Mouse (Mus musculus) gastrocnemius, postnatal 4 days (tissue): ENCODE results near the gene Paqr6. TPM values are rescaled to one million over a fixed set of nuclear protein-coding genes. Genes with fewer than 3 reads are reported as not detected.

Experiments used
- DNase-seq, 2 experiments: peaks; one replicate each; pipeline ENCODE4 v3.0.0; 2021 to 2022; ENCODE audit warnings: low spot score in 2 of 2, mixed read lengths in 2 of 2
- total RNA-seq, 2 experiments: library from RNA; stranded (reverse); gene quantifications; 2 replicates each; pipeline ENCODE4 v1.2.3; 2021

The Paqr6 gene
- total RNA-seq, 2 experiments from 2014 or later: 1.6 to 1.8 TPM

DNA sequence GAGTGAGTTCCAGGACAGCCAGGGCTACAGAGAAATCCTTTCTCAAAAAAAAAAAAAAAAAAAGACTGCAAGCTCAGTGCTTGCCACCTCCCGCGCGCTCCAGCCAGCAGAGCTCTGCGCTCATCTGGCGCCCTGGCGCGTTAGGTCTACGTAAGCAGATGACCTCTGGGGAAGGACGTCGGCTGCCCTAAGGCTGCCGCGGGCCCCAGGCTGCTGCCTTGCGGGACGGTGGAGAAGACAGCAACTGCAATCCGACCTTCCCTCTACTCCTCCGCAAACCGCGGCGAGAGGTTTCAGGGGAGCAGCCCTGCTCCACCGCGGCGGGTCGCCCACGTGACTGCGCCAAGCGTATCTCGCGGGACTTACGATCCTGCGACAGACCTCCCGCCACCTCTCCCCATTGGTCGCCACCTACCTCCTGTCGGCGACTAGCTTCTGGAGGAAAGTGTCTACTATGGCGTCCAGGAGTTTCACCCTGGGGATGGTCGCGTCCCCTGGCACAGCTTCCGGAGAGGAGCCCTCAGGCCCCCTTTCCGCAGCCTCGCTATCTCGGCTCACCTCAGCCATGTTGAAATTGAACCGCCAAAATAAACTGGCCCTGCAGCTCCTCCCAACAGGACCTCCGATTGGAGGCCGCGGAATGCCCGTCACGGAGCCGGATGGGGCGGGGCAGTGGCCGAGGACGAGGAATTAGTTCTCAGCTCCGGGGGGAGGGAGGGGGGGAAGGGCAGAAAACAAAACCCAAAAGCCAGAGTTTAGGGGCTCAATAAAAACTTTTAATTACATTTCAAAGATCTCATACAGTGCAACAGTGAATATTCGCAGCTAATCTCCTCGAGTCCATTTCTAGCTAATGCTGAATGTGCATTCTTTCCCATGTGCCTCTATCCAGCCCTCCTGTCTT, 45.6 kb downstream of the Paqr6 start, which contains the start of gene Pmf1:
Gene Pmf1, minus strand, starts transcription at position 591 of the 904 bp plus-strand sequence.
- DNase-seq: peak; percentile 86 to 95

DNA sequence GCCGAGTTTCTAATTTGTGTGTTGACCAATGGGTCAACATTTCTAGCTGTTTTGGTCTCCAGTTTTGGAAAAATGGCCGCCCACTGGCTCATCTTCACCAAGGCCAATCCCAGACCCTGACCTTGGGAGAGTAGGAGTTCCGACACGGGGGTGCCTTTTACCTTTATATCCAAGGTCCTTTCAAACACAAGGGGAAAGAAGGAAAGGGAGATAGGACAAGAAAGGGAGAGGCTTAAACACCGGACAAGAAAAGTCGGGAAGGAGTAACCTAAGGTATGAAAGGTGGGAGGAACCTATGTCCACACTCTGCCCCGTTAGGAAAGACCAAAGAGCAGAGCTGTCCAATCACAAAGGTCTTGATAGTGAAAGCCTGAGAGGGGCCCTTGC, 46.3 kb downstream of the Paqr6 start:
- DNase-seq: no peak

DNA sequence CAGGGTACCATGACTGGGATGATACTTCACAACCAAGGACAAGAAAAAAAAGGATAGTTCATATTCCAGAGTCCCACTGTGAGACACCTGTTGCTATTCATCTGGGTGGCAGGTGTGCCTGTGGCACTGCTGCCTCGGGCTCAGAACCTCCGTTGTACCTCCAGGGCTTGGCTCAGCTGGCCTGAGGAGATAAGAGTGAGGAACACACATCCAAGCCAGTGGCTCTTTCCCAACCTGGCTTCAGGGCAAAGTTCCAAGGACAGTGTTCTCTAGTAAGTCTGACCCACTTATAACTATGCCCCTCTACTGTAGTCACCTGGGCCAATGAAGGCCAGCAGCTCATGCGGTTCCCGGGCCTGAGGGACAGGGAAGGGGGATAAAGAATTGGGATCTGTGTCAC, 47.3 kb downstream of the Paqr6 start:
- no peak for DNase-seq

DNA sequence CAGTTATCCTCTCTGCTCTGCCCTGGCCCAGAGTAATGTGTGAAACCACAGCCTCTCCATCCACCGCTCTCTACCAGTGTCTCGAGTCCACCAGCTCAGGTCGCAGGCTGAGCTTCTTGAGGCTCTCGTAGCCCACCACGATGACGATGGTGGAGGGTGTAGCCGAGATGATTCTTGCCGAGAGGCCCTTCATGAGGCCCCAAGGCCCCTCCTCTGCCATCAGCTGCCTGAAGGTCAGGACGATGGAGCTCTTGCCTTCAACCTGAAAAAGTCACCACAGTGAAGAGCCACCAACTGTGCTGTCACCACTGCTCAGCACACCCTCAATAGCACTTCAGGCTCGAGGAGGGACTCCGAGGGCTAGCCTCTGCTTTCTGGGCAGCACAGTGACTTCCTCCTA, 48.3 kb downstream of the Paqr6 start:
- no peak for DNase-seq

DNA sequence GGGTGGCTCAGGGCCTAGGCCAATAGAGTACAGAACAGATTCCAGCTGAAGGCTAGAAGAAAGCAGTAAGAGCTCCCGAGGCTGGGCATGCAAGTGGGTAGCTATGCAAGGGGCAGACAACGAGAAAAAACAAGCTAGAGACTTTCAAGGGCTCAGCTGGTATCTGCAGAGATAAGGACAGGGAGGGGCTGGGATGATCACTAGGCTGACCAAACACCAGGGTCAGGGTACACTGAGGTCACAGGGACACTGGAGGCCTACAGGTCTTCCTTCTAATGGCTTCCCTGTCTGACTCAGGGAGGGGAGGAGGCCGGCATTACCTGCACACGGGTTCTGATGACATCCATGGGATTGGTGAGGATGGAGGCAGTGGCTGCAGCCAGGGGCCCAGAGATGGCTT, 51.3 kb downstream of the Paqr6 start:
- DNase-seq: no peak

DNA sequence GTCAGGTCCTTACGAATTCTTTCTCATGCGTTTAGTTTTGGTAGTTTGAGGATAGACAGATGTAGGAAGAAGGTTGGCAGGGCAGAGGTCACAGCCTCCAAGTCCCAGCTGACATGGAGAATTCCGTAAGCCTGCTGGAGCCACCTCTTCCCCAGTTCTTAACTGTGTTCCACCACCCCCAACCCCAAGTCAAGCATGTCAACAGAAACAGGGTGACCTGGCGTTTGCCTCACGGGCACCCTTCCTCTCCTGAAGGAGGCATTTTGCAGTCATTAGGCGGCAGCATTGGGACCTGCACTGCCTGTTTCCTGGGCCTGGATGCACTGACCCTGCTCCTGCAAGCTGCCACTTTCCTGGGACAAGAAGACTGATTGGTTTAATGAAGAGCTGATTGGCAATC, 53.6 kb downstream of the Paqr6 start:
- no peak for DNase-seq

Other genes starting within 250 kb of the Paqr6 start
- 100 to 1,000 TPM; 160 to 174 TPM for gene Mef2d, start 222.2 kb upstream of the Paqr6 start, total RNA-seq
- under 1 TPM in 1 of 2 experiments, not detected in 1; 0.16 TPM for gene Rhbg, start 109.9 kb upstream of the Paqr6 start, total RNA-seq
- gene Gm38392, start 77.4 kb upstream of the Paqr6 start, total RNA-seq: under 1 TPM; 0.26 to 0.59 TPM
- gene Tsacc, start 67.6 kb upstream of the Paqr6 start, total RNA-seq: 10 to 100 TPM; 10.9 to 12.5 TPM
- gene Cct3, start 67.5 kb upstream of the Paqr6 start, total RNA-seq: 100 to 1,000 TPM; 231 to 248 TPM
- gene Glmp, start 39.6 kb upstream of the Paqr6 start, total RNA-seq: 10 to 100 TPM; 64.8 to 76.3 TPM
- 1 to 10 TPM; 2.2 to 2.3 TPM for gene Tmem79, start 28.4 kb upstream of the Paqr6 start, total RNA-seq
- gene Smg5, start 28.3 kb upstream of the Paqr6 start, total RNA-seq: 10 to 100 TPM; 46.1 to 46.4 TPM
- under 1 TPM in 1 of 2 experiments, not detected in 1; 0.27 TPM for gene Bglap3, start 8.2 kb downstream of the Paqr6 start, total RNA-seq
- gene Bglap2, start 14.1 kb downstream of the Paqr6 start, total RNA-seq: not detected
- gene Bglap, start 19.9 kb downstream of the Paqr6 start, total RNA-seq: 1 to 10 TPM in 1 of 2 experiments, not detected in 1; 1.4 TPM
- gene Pmf1, start 45.7 kb downstream of the Paqr6 start, total RNA-seq: 10 to 100 TPM; 52.2 to 59.1 TPM
- gene Slc25a44, start 60.6 kb downstream of the Paqr6 start, total RNA-seq: 10 to 100 TPM; 12.1 to 13.3 TPM
- 1 to 10 TPM; 3.0 to 4.4 TPM for gene Sema4a, start 96.6 kb downstream of the Paqr6 start, total RNA-seq
- gene Lmna, start 145.4 kb downstream of the Paqr6 start, total RNA-seq: 100 to 1,000 TPM; 355 to 365 TPM
- gene Mex3a, start 167.8 kb downstream of the Paqr6 start, total RNA-seq: 10 to 100 TPM; 12.9 to 13.1 TPM
- under 1 TPM; 0.57 to 0.91 TPM for gene Rab25, start 183.7 kb downstream of the Paqr6 start, total RNA-seq
- 10 to 100 TPM; 78.5 to 81.4 TPM for gene Lamtor2, start 188.5 kb downstream of the Paqr6 start, total RNA-seq
- gene Ubqln4, start 189.2 kb downstream of the Paqr6 start, total RNA-seq: 10 to 100 TPM; 54.9 to 58.0 TPM
- gene Ssr2, start 211.3 kb downstream of the Paqr6 start, total RNA-seq: 100 to 1,000 TPM; 150 to 159 TPM
- gene Arhgef2, start 241.4 kb downstream of the Paqr6 start, total RNA-seq: 100 to 1,000 TPM; 161 to 166 TPM